Mouse (Mus musculus): ENCODE results near the gene Mamdc2. TPM values are rescaled to one million over a fixed set of nuclear protein-coding genes. Genes with fewer than 3 reads are reported as not detected.

Mamdc2 gene
- polyA plus RNA-seq, 1 experiment from 2014 or later = 12.8 TPM

DNA sequence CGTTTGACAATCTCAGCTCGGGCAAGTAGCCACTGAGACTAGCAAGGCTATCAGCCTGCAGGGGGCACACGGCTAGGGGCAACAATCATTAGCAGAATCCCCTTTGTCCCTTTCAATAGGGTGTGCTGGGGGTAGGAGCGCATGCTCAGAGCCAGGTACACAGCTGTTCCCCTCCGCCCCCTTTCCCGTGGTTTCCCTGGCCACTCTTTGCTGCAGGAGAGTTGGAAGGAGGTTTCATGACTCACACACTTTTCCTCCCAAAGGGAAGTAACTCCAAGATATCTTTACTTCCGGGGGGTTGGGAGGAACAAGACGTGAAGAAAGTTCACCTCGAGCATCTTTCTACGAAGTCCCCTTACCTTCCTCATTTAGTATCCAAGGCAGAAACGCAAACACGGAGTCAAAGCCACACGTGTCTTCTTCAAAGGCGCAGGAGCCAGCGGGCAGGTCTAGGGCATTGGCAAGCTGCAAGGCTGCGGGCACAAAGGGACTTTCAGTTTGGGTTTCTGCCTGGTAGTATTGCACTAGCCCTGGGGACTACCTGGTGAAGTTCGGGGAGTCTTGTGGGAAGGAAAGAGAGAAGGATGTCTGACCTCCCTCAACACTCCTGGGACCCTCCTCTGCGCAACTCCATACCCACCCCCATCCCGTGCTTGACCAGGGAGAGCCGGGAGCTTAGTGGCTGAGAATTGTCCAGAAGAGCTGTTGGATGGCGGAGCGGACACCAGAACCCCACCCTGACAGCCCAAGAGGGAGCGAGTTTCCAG lies 838 bp downstream of the Mamdc2 start:
- ATAC-seq = peak; percentile 20; the same call in 1 of the 2 replicates
- 4% methylated on average over 23 of the region's 23 CpGs for WGBS
- DNase-seq (ENCODE audit: low spot score) = peak; percentile 53

DNA sequence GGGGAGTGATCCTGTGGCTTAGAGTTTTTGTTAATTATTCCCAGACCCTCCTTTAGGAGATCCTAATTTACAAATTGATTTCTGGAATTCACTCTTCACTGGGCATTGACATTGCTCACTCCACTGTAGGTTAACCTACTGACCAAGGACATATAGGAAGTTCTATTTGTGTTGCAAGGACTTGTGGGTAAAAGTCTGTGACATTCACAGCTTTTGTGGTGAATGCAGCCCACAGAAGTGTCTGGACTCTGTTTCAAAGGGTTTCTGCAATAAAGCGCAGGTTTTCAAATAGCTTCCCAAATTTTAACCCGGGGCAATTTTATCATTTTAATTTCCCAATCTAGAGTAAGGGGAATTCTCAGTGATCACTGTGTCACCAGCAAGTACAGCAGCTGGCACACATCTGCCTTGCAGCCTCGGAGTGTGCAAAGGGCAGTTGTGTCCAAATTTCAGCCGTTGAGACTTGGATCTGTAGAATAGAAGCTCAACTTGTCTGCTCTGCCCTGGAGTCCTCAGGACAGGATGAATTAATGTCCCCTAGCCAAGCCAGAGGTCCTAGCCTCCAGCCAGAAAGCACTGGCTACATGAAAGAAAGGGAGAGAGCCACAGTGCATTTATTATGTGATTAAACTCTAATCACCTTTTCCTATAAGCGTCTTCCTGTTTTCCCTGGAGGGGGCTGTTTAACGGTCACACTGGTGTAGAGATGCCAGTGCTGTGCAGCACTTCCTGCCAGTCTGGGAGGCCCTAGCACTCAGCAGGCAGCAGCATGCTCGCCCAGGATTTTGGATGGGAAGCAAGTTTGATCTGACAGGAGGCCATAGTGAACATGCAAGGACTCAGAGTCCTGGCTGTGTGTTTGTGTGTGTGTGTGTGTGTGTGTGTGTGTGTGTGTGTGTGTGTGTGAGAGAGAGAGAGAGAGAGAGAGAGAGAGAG lies 3.1 kb downstream of the Mamdc2 start:
- Histone ChIP-seq H3K27me3 (replicated peaks; ENCODE audit: insufficient read depth, low read length) (no peaks in the 10 kb centered on the region), H3K4me2 (replicated peaks; ENCODE audit: low read depth, low read length) (no peak overlapping the region), H3K27ac (ENCODE audit: low read length) (no peak overlapping the region), H3K9ac (replicated peaks; ENCODE audit: low read depth) (no peak overlapping the region), H3K36me3 (ENCODE audit: insufficient read depth, low read length) (no peaks in the 10 kb centered on the region), H3K9me3 (ENCODE audit: low read length) (no peaks in the 10 kb centered on the region), H3K4me1 (ENCODE audit: insufficient read depth, low read depth, low read length) (no peaks in the 10 kb centered on the region; the same call in 1 of the 2 replicates), H3K4me3 (ENCODE audit: low read depth, low read length) (no peak overlapping the region)
- WGBS = 28% methylated on average over 7 of the region's 7 CpGs
- DNase-seq (ENCODE audit: low spot score) (peak; percentile 69), ATAC-seq (peak; percentile 53)
- TF ChIP-seq EP300 (IDR thresholded peaks at IDR 0.05) (no peak), CTCF (IDR thresholded peaks at IDR 0.05) (no peak)

More for the DNA sequence above, 838 bp downstream of the Mamdc2 start:
- Histone ChIP-seq H3K4me2 (replicated peaks; ENCODE audit: low read depth, low read length) (peak overlapping the region; percentile 79), H3K9ac (replicated peaks; ENCODE audit: low read depth) (peak overlapping the region; percentile 29), H3K27me3 (replicated peaks; ENCODE audit: insufficient read depth, low read length) (no peaks in the 10 kb centered on the region), H3K9me3 (ENCODE audit: low read length) (no peaks in the 10 kb centered on the region), H3K4me1 (ENCODE audit: insufficient read depth, low read depth, low read length) (no peaks in the 10 kb centered on the region; the same call in 1 of the 2 replicates), H3K4me3 (ENCODE audit: low read depth, low read length) (peak overlapping the region; percentile 43), H3K36me3 (ENCODE audit: insufficient read depth, low read length) (no peaks in the 10 kb centered on the region), H3K27ac (ENCODE audit: low read length) (no peak overlapping the region)
- peak; percentile 41 for TF ChIP-seq CTCF (IDR thresholded peaks at IDR 0.05)
- no peak for TF ChIP-seq EP300 (IDR thresholded peaks at IDR 0.05)

- no peaks in the 10 kb centered on the region for H3K27me3 ChIP-seq (replicated peaks; ENCODE audit: insufficient read depth, low read length)
- TF ChIP-seq EP300 (IDR thresholded peaks at IDR 0.05) (no peak), CTCF (IDR thresholded peaks at IDR 0.05) (no peak)
- ATAC-seq (no peak), DNase-seq (ENCODE audit: low spot score) (no peak)
- no peaks in the 10 kb centered on the region for H3K9me3 ChIP-seq (ENCODE audit: low read length)
- whole genome bisulfite sequencing = 74% methylated on average over 4 of the region's 4 CpGs
- no peaks in the 10 kb centered on the region for H3K36me3 ChIP-seq (ENCODE audit: insufficient read depth, low read length)
- H3K4me2 ChIP-seq (replicated peaks; ENCODE audit: low read depth, low read length) = no peak overlapping the region
- no peak overlapping the region for H3K9ac ChIP-seq (replicated peaks; ENCODE audit: low read depth)
- H3K27ac ChIP-seq (ENCODE audit: low read length) = no peak overlapping the region
- no peaks in the 10 kb centered on the region for H3K4me1 ChIP-seq (ENCODE audit: insufficient read depth, low read depth, low read length)
- H3K4me3 ChIP-seq (ENCODE audit: low read depth, low read length) = no peak overlapping the region
Measured at GRCm38 (mm10) chr19:23435731-23436130, 12.5 kb downstream of the Mamdc2 start.

DNA sequence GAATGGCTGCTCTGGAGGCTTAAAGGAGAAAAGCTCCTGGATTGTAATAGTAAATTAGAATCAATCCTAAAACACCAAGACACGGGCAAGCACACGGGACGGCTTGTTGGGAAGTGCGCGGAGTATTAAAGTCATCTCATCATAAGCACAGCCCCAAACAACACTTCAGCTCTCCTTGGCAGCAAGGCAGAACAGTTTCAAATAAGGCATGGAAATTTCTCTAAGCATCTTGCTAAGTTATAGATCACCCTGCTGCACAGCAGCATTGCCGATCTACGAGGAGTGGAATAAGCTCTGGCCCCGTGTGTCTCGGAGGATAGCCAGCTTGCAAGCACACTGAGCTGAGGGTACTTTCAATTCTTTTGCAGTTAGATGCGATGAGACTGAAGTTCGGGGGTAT lies 13.8 kb downstream of the Mamdc2 start:
- Histone ChIP-seq H3K4me2 (replicated peaks; ENCODE audit: low read depth, low read length) (no peak overlapping the region), H3K4me3 (ENCODE audit: low read depth, low read length) (no peak overlapping the region), H3K4me1 (ENCODE audit: insufficient read depth, low read depth, low read length) (no peaks in the 10 kb centered on the region), H3K27me3 (replicated peaks; ENCODE audit: insufficient read depth, low read length) (no peaks in the 10 kb centered on the region), H3K9me3 (ENCODE audit: low read length) (no peaks in the 10 kb centered on the region), H3K36me3 (ENCODE audit: insufficient read depth, low read length) (no peaks in the 10 kb centered on the region), H3K9ac (replicated peaks; ENCODE audit: low read depth) (no peak overlapping the region), H3K27ac (ENCODE audit: low read length) (no peak overlapping the region)
- ATAC-seq = peak; percentile 35; the same call in 1 of the 2 replicates
- peak; percentile 32 for DNase-seq (ENCODE audit: low spot score)
- WGBS = 61% methylated on average over 11 of the region's 11 CpGs
- TF ChIP-seq EP300 (IDR thresholded peaks at IDR 0.05) = no peak
- TF ChIP-seq CTCF (IDR thresholded peaks at IDR 0.05) = no peak

- TF ChIP-seq EP300 (IDR thresholded peaks at IDR 0.05) (no peak), CTCF (IDR thresholded peaks at IDR 0.05) (no peak)
- H3K4me3 ChIP-seq (ENCODE audit: low read depth, low read length) = no peak overlapping the region
- H3K9me3 ChIP-seq (ENCODE audit: low read length) = no peaks in the 10 kb centered on the region
- H3K27me3 ChIP-seq (replicated peaks; ENCODE audit: insufficient read depth, low read length) = no peaks in the 10 kb centered on the region
- no peak overlapping the region for H3K4me2 ChIP-seq (replicated peaks; ENCODE audit: low read depth, low read length)
- no peaks in the 10 kb centered on the region for H3K4me1 ChIP-seq (ENCODE audit: insufficient read depth, low read depth, low read length)
- H3K9ac ChIP-seq (replicated peaks; ENCODE audit: low read depth) = no peak overlapping the region
- ATAC-seq (no peak), DNase-seq (ENCODE audit: low spot score) (no peak)
- H3K27ac ChIP-seq (ENCODE audit: low read length) = no peak overlapping the region
- WGBS = 65% methylated on average over 1 of the region's 1 CpGs
- no peaks in the 10 kb centered on the region for H3K36me3 ChIP-seq (ENCODE audit: insufficient read depth, low read length)
Measured at GRCm38 (mm10) chr19:23417668-23418067, 30.6 kb downstream of the Mamdc2 start.

GRCm38 (mm10) chr19:23410800-23411199 lies 37.4 kb downstream of the Mamdc2 start:
- DNase-seq (ENCODE audit: low spot score) (peak; percentile 60), ATAC-seq (peak; percentile 56)
- H3K9ac ChIP-seq (replicated peaks; ENCODE audit: low read depth) = no peak overlapping the region
- WGBS = 52% methylated on average over 5 of the region's 5 CpGs
- no peak overlapping the region for H3K27ac ChIP-seq (ENCODE audit: low read length)
- TF ChIP-seq EP300 (IDR thresholded peaks at IDR 0.05) (no peak; the same call in none of the 2 replicates), CTCF (IDR thresholded peaks at IDR 0.05) (no peak)
- no peaks in the 10 kb centered on the region for H3K4me1 ChIP-seq (ENCODE audit: insufficient read depth, low read depth, low read length)
- H3K36me3 ChIP-seq (ENCODE audit: insufficient read depth, low read length) = no peaks in the 10 kb centered on the region
- no peaks in the 10 kb centered on the region for H3K9me3 ChIP-seq (ENCODE audit: low read length)
- H3K27me3 ChIP-seq (replicated peaks; ENCODE audit: insufficient read depth, low read length) = no peaks in the 10 kb centered on the region
- H3K4me2 ChIP-seq (replicated peaks; ENCODE audit: low read depth, low read length) = no peak overlapping the region
- H3K4me3 ChIP-seq (ENCODE audit: low read depth, low read length) = no peak overlapping the region
